Mouse (Mus musculus) CH12.LX (cell line): ENCODE data around the gene Sugct. TPM values are rescaled to one million over a fixed set of nuclear protein-coding genes. Genes with fewer than 3 reads are reported as not detected.

Source experiments
- DNase-seq: peaks from one replicate; pipeline ENCODE4 v3.0.0-alpha.2; 2013; ENCODE audit errors: extremely low read depth
- H3K27ac ChIP-seq: 2 replicates; pipeline ENCODE4 v1.5.1; 2012; ENCODE audit warnings: low read depth, mild to moderate bottlenecking, control low read depth, moderate library complexity; ENCODE audit not compliant: insufficient read depth
- H3K27me3 ChIP-seq: replicated peaks from 2 replicates; pipeline ENCODE3; 2012; ENCODE audit warnings: inconsistent platforms
- H3K36me3 ChIP-seq, 2 experiments: replicated peaks in 1 of 2; 2 replicates each; pipeline versions ENCODE3 to v1.6.1; 2012; ENCODE audit warnings: inconsistent platforms in 1 of 2, low read length in 1 of 2, mild to moderate bottlenecking in 1 of 2, mixed read lengths in 1 of 2, moderate library complexity in 1 of 2; ENCODE audit not compliant: control insufficient read depth in 1 of 2, insufficient read depth in 1 of 2
- H3K4me1 ChIP-seq, 2 experiments: 2 replicates each; pipeline ENCODE4 v1.6.1; 2012; ENCODE audit warnings: inconsistent platforms in 1 of 2, moderate library complexity in 1 of 2; ENCODE audit not compliant: insufficient read depth in 2 of 2, control insufficient read depth in 1 of 2
- H3K4me2 ChIP-seq: 2 replicates; pipeline ENCODE4 v1.6.1; 2012; ENCODE audit warnings: low read depth, mild to moderate bottlenecking, control low read depth; ENCODE audit not compliant: poor library complexity, insufficient read depth, severe bottlenecking
- H3K4me3 ChIP-seq, 3 experiments: fragments of 150-350 bp in 1 of 3; sonication (generic) in 1 of 3; replicated peaks in 1 of 3; 2 replicates each; pipeline versions ENCODE3 to v1.5.1; 2011 to 2012; ENCODE audit warnings: low read depth in 2 of 3, low read length in 2 of 3, mild to moderate bottlenecking in 2 of 3, moderate library complexity in 2 of 3, control low read depth in 1 of 3, improper control_type of control experiment in 1 of 3, inconsistent platforms in 1 of 3, mixed read lengths in 1 of 3; ENCODE audit not compliant: poor library complexity in 1 of 3
- H3K79me2 ChIP-seq: replicated peaks from 2 replicates; pipeline ENCODE4 v1.6.1; 2012; ENCODE audit warnings: mild to moderate bottlenecking, moderate library complexity; ENCODE audit not compliant: control insufficient read depth, poor library complexity, insufficient read depth, severe bottlenecking; ENCODE audit errors: extremely low read depth
- H3K9ac ChIP-seq: 2 replicates; pipeline ENCODE4 v1.6.1; 2012; ENCODE audit warnings: low read depth, mild to moderate bottlenecking, control low read depth, moderate library complexity; ENCODE audit not compliant: insufficient read depth
- H3K9me3 ChIP-seq: replicated peaks from 2 replicates; pipeline ENCODE3; 2012; ENCODE audit warnings: low read length, inconsistent platforms, mixed read lengths
- BHLHE40 ChIP-seq: IDR thresholded peaks from 2 replicates; pipeline ENCODE4 v1.6.1; 2011; ENCODE audit warnings: mild to moderate bottlenecking, low read depth, low read length, improper control_type of control experiment
- CHD2 ChIP-seq: IDR thresholded peaks from 2 replicates; pipeline ENCODE4 v1.6.1; 2011; ENCODE audit warnings: low read length, improper control_type of control experiment
- E2F4 ChIP-seq: IDR thresholded peaks from 2 replicates; pipeline ENCODE4 v1.6.1; 2011; ENCODE audit warnings: low read depth, low read length, improper control_type of control experiment; ENCODE audit not compliant: insufficient replicate concordance
- ELF1 ChIP-seq: IDR thresholded peaks from 2 replicates; pipeline ENCODE4 v1.6.1; 2014; ENCODE audit warnings: low read depth, mild to moderate bottlenecking, inconsistent platforms, low read length, improper control_type of control experiment
- EP300 ChIP-seq: IDR thresholded peaks from 2 replicates; pipeline ENCODE4 v1.6.1; 2011; ENCODE audit warnings: low read length, improper control_type of control experiment
- ETS1 ChIP-seq: conservative IDR thresholded peaks from 2 replicates; pipeline ENCODE4 v1.6.1; 2012; ENCODE audit warnings: low read depth, mild to moderate bottlenecking, inconsistent platforms, low read length, improper control_type of control experiment, moderate library complexity
- GABPA ChIP-seq: IDR thresholded peaks from 2 replicates; pipeline ENCODE4 v1.6.1; 2012; ENCODE audit warnings: low read depth, low read length, improper control_type of control experiment, inconsistent platforms; ENCODE audit not compliant: insufficient replicate concordance
- HCFC1 ChIP-seq: IDR thresholded peaks from 2 replicates; pipeline ENCODE4 v1.6.1; 2012; ENCODE audit warnings: low read depth, mild to moderate bottlenecking, inconsistent platforms, low read length, improper control_type of control experiment
- IRF4 ChIP-seq: IDR thresholded peaks from 2 replicates; pipeline ENCODE4 v1.6.1; 2014; ENCODE audit warnings: low read depth, mild to moderate bottlenecking, inconsistent platforms, low read length, improper control_type of control experiment
- JUN ChIP-seq: IDR thresholded peaks from 2 replicates; pipeline ENCODE4 v1.6.1; 2011; ENCODE audit warnings: low read depth, mild to moderate bottlenecking, low read length, improper control_type of control experiment, moderate library complexity; ENCODE audit not compliant: insufficient read depth
- JUND ChIP-seq: conservative IDR thresholded peaks from 2 replicates; pipeline ENCODE4 v1.6.1; 2011; ENCODE audit warnings: low read depth, low read length, improper control_type of control experiment
- KAT2A ChIP-seq: IDR thresholded peaks from 2 replicates; pipeline ENCODE4 v1.6.1; 2012; ENCODE audit warnings: low read length, improper control_type of control experiment, inconsistent platforms; ENCODE audit not compliant: insufficient replicate concordance
- MAX ChIP-seq: IDR thresholded peaks from 2 replicates; pipeline ENCODE4 v1.6.1; 2011; ENCODE audit warnings: low read length, improper control_type of control experiment
- MEF2A ChIP-seq: IDR thresholded peaks from 2 replicates; pipeline ENCODE4 v1.6.1; 2014; ENCODE audit warnings: low read depth, mild to moderate bottlenecking, inconsistent platforms, low read length, improper control_type of control experiment, borderline replicate concordance
- MXI1 ChIP-seq: IDR thresholded peaks from 2 replicates; pipeline ENCODE4 v1.6.1; 2011; ENCODE audit warnings: mild to moderate bottlenecking, low read depth, low read length, improper control_type of control experiment
- MYC ChIP-seq: IDR thresholded peaks from 2 replicates; pipeline ENCODE4 v1.6.1; 2011; ENCODE audit warnings: low read depth, mild to moderate bottlenecking, improper control_type of control experiment, low read length
- NELFE ChIP-seq: IDR thresholded peaks from 2 replicates; pipeline ENCODE4 v1.6.1; 2011; ENCODE audit warnings: low read depth, low read length, improper control_type of control experiment
- POLR2A ChIP-seq: IDR thresholded peaks from 2 replicates; pipeline ENCODE4 v1.6.1; 2011; ENCODE audit warnings: low read depth, mild to moderate bottlenecking, improper control_type of control experiment, low read length
- POLR2AphosphoS2 ChIP-seq: IDR thresholded peaks from 2 replicates; pipeline ENCODE4 v1.6.1; 2011; ENCODE audit warnings: low read depth, low read length, improper control_type of control experiment
- RCOR1 ChIP-seq: conservative IDR thresholded peaks from 2 replicates; pipeline ENCODE4 v1.6.1; 2012; ENCODE audit warnings: low read depth, mild to moderate bottlenecking, inconsistent platforms, low read length, improper control_type of control experiment
- SIN3A ChIP-seq: IDR thresholded peaks from 2 replicates; pipeline ENCODE4 v1.6.1; 2012; ENCODE audit warnings: low read length, improper control_type of control experiment, inconsistent platforms
- SMC3 ChIP-seq: IDR thresholded peaks from 2 replicates; pipeline ENCODE4 v1.6.1; 2011; ENCODE audit warnings: low read depth, low read length, improper control_type of control experiment
- TBP ChIP-seq: conservative IDR thresholded peaks from 2 replicates; pipeline ENCODE4 v1.6.1; 2011; ENCODE audit warnings: low read depth, low read length, improper control_type of control experiment
- TCF12 ChIP-seq: IDR thresholded peaks from 2 replicates; pipeline ENCODE4 v1.6.1; 2014; ENCODE audit warnings: low read depth, mild to moderate bottlenecking, inconsistent platforms, low read length, improper control_type of control experiment
- UBTF ChIP-seq: IDR thresholded peaks from 2 replicates; pipeline ENCODE4 v1.6.1; 2012; ENCODE audit warnings: low read depth, mild to moderate bottlenecking, inconsistent platforms, low read length, improper control_type of control experiment, moderate library complexity
- ZC3H11A ChIP-seq: IDR thresholded peaks from 2 replicates; pipeline ENCODE4 v1.6.1; 2012; ENCODE audit warnings: low read depth, mild to moderate bottlenecking, inconsistent platforms, low read length, improper control_type of control experiment
- ZMIZ1 ChIP-seq: IDR thresholded peaks from 2 replicates; pipeline ENCODE4 v1.6.1; 2012; ENCODE audit warnings: low read depth, mild to moderate bottlenecking, inconsistent platforms, low read length, improper control_type of control experiment
- ZNF384 ChIP-seq: IDR thresholded peaks from 2 replicates; pipeline ENCODE4 v1.6.1; 2012; ENCODE audit warnings: low read depth, low read length, improper control_type of control experiment, inconsistent platforms
- dilution Hi-C: fragments of 300-500 bp; cut with MboI; formaldehyde crosslinking; loops from 2 replicates; pipeline ENCODE4 v1.14.3; 2020; ENCODE audit warnings: low sequenced_read_pairs; ENCODE audit not compliant: extremely low pct_unique_long_range_greater_than_20kb, extremely low pct_ligation_motif_present
- in situ Hi-C: fragments of 300-500 bp; cut with MboI; formaldehyde crosslinking; loops from 3 replicates; pipeline ENCODE4 v1.14.3; 2019; ENCODE audit warnings: low sequenced_read_pairs, low pct_ligation_motif_present, low pct_unique_long_range_greater_than_20kb, mixed read lengths
- polyA plus RNA-seq: library from polyadenylated mRNA; unstranded; fragments of >175 nt; gene quantifications from 2 replicates; pipeline ENCODE4 v1.2.1, GENCODE M21; 2012; ENCODE audit warnings: low read depth; ENCODE audit not compliant: insufficient read length
- total RNA-seq, 2 experiments: library from RNA; depleted of rRNA; stranded (reverse); fragments of 300-350 nt in 1 of 2; fragments of >200 nt in 1 of 2; gene quantifications; 2 replicates each; pipeline ENCODE4 v1.2.3; 2012 to 2014

Gene Sugct
- total RNA-seq (2012; rRNA removed), result 0.13 and 0.42 TPM in 2 replicates
- 0.57 and 0.87 TPM in 2 replicates for total RNA-seq (2014; rRNA removed)
- polyA plus RNA-seq, result 0.56 and 2.0 TPM in 2 replicates

GRCm38 (mm10) chr13:17694911-17695699 lies at the start of gene Sugct, which contains the start of gene Mplkip:
TSS of gene Sugct (minus strand) at chr13:17695553.
TSS of gene Mplkip (plus strand) at chr13:17695192.
- H3K4me1 ChIP-seq, result peaks cover 0 to 14% of the 10 kb centered on the region in 2 experiments; a peak in 2 of 4 replicates

GRCm38 (mm10) chr13:17728798-17729197 lies 33.4 kb upstream of the Sugct start:
- H3K4me3 ChIP-seq, result no peak overlapping the region
- TF ChIP-seq EP300, result no peak
- TF ChIP-seq TCF12, result no peak
- TF ChIP-seq NELFE, result no peak
- TF ChIP-seq MXI1, result no peak
- TF ChIP-seq MAX, result no peak
- H3K4me1 ChIP-seq, result no peaks in the 10 kb centered on the region
- H3K27me3 ChIP-seq, result no peaks in the 10 kb centered on the region
- no peak overlapping the region for H3K4me2 ChIP-seq
- no peaks in the 10 kb centered on the region for H3K9me3 ChIP-seq
- no peak for DNase-seq
- peaks cover 13 to 25% of the 10 kb centered on the region in 2 experiments for H3K36me3 ChIP-seq
- H3K27ac ChIP-seq, result no peak overlapping the region
- in situ Hi-C loops, result loop anchor here (25.0 kb wide), 1 partner anchor 259 kb away; the partner anchor contains the start of gene Yae1d1
- H3K79me2 ChIP-seq, result no peaks in the 10 kb centered on the region
- no peak overlapping the region for H3K9ac ChIP-seq
- dilution Hi-C loops, result no loop called here

More at GRCm38 (mm10) chr13:17694911-17695699, at the start of gene Sugct, which contains the start of gene Mplkip:
- dilution Hi-C loops, result no loop called here
- Histone ChIP-seq H3K36me3 (peaks cover 0 to 6% of the 10 kb centered on the region in 2 experiments), H3K27me3 (no peaks in the 10 kb centered on the region), H3K4me3 (peak within 1 kb of the TSS; percentile 79 to 88 (median 88)), H3K9ac (peak within 1 kb of the TSS; percentile 97), H3K4me2 (peak within 1 kb of the TSS; percentile 60; the same call in 1 of the 2 replicates), H3K9me3 (no peaks in the 10 kb centered on the region), H3K27ac (peak within 1 kb of the TSS; percentile 85), H3K79me2 (peaks cover 22% of the 10 kb centered on the region)
- in situ Hi-C loops, result no loop called here
- DNase-seq, result peak; percentile 100
- peak; percentile 99 for TF ChIP-seq TBP
- no peak for TF ChIP-seq RCOR1
- no peak for TF ChIP-seq SMC3
- peak; percentile 69 for TF ChIP-seq MXI1
- TF ChIP-seq MYC, result peak; percentile 44; the same call in 1 of the 2 replicates
- no peak for TF ChIP-seq EP300
- TF ChIP-seq ETS1, result 0 out of 2 replicates have a peak, but pooled peaks have one; percentile 5
- TF ChIP-seq GABPA, result no peak; the same call in 1 of the 2 replicates
- peak; percentile 74 for TF ChIP-seq BHLHE40
- TF ChIP-seq E2F4, result no peak; the same call in 1 of the 2 replicates
- TF ChIP-seq POLR2AphosphoS2, result no peak
- peak; percentile 73 for TF ChIP-seq IRF4
- peak; percentile 84 for TF ChIP-seq NELFE
- no peak for TF ChIP-seq CHD2
- TF ChIP-seq HCFC1, result peak; percentile 88
- TF ChIP-seq KAT2A, result peak; percentile 78; the same call in 1 of the 2 replicates
- TF ChIP-seq POLR2A, result peak; percentile 82
- no peak for TF ChIP-seq JUN
- TF ChIP-seq MEF2A, result peak; percentile 77
- TF ChIP-seq ZC3H11A, result no peak
- TF ChIP-seq ELF1, result peak; percentile 95
- peak; percentile 85 for TF ChIP-seq SIN3A
- peak; percentile 94 for TF ChIP-seq TCF12
- no peak for TF ChIP-seq JUND
- TF ChIP-seq UBTF, result 0 out of 2 replicates have a peak, but pooled peaks have one; percentile 46
- TF ChIP-seq ZNF384, result no peak
- TF ChIP-seq ZMIZ1, result no peak
